Mouse (Mus musculus): ENCODE measurements around the gene Pak7.

- no peak for TF ChIP-seq CTCF (IDR thresholded peaks at IDR 0.05; ENCODE audit: low read depth)
- no peak for TF ChIP-seq EP300 (IDR thresholded peaks at IDR 0.05; ENCODE audit: low read depth)
Measured at GRCm38 (mm10) chr2:136097143-136097542, 290.6 kb downstream of the Pak7 start.
